In genomic region chr6:49096421-49096820, GRCm38 (mm10) we compare ENCODE assay signal across 8 mouse cellular contexts. TPM values are rescaled to one million over a fixed set of nuclear protein-coding genes. Genes with fewer than 3 reads are reported as not detected.
DNase-seq lines count a peak whose midpoint lies in the region; ATAC-seq and TF ChIP-seq lines count a peak whose summit lies in the region.

No protein-coding gene starts in this region.

- no peak overlapping the region for H3K9ac ChIP-seq in stomach, embryonic 14.5 days (replicated peaks; ENCODE audit: low read depth, low read length)

- H3K4me1 ChIP-seq in stomach, embryonic 14.5 days (ENCODE audit: control insufficient read depth, insufficient read depth, low read length) = peaks cover 15% of the 10 kb centered on the region

- no peak overlapping the region for H3K4me2 ChIP-seq in stomach, embryonic 14.5 days (replicated peaks; ENCODE audit: low read depth, low read length)

- H3K36me3 ChIP-seq in stomach, embryonic 14.5 days (ENCODE audit: control insufficient read depth, insufficient read depth, low read length) = peaks cover 46% of the 10 kb centered on the region

- 81% methylated on average over 7 of the region's 7 CpGs for WGBS in stomach, embryonic 14.5 days

- no peaks in the 10 kb centered on the region for H3K9me3 ChIP-seq in stomach, embryonic 14.5 days (ENCODE audit: control insufficient read depth, low read depth, low read length)

- H3K4me3 ChIP-seq in layer of hippocampus, adult 2 months = no peak overlapping the region
- no peak overlapping the region for H3K4me3 ChIP-seq in stomach, embryonic 14.5 days (ENCODE audit: low read depth, low read length)

- H3K27me3 ChIP-seq in stomach, embryonic 14.5 days (ENCODE audit: control insufficient read depth, insufficient read depth, low read length) = no peaks in the 10 kb centered on the region

- no peak for ATAC-seq in stomach, embryonic 14.5 days (ENCODE audit: insufficient number of reproducible peaks, insufficient read depth, low FRiP score, low read depth)

- DNase-seq in cerebellum, adult 18-20 months = peak; percentile 32 to 51
- DNase-seq in cerebellum, adult 11 months = no peak
- peak; percentile 23 to 48 for DNase-seq in right cerebral cortex, adult 2 months (ENCODE audit: low spot score in 2 of 2)
- no peak for DNase-seq in right cerebral cortex, postnatal 14 days
- DNase-seq in heart, adult 9 months (ENCODE audit: low spot score in 2 of 2) = peak; percentile 68 to 74
- DNase-seq in layer of hippocampus, adult 2 months (ENCODE audit: low spot score in 2 of 2) = peak; percentile 23 to 32
- DNase-seq in retina, postnatal 1 day = no peak

- TF ChIP-seq CTCF in layer of hippocampus, adult 2 months (conservative IDR thresholded peaks at IDR 0.05) = no peak

- peak overlapping the region; percentile 79 for H3K27ac ChIP-seq in layer of hippocampus, adult 2 months
- peak overlapping the region; percentile 61; the same call in 1 of the 2 replicates for H3K27ac ChIP-seq in stomach, embryonic 14.5 days (ENCODE audit: low read length)

RNA-seq across cellular contexts. Expression of gene Malsu1, which starts 22.8 kb away (rescaled TPM):
- 10 to 100 TPM; 25.4 to 27.8 TPM for total RNA-seq in layer of hippocampus, adult 2 months (2021)
- 73.1 and 75.8 TPM in 2 replicates for polyA plus RNA-seq in stomach, embryonic 14.5 days (2014; fragmentation: Nextera tagmentation; extraction: Ambion mirVana)

Comparison
In these comparisons a context has a peak if more than half of its experiments do, and no peak if none do; other contexts are left out.
1. DNase-seq: peak in cerebellum, adult 18-20 months (2 of 2), right cerebral cortex, adult 2 months (2 of 2), heart, adult 9 months (2 of 2) and layer of hippocampus, adult 2 months (2 of 2); none in cerebellum, adult 11 months (single experiment), right cerebral cortex, postnatal 14 days (single experiment) and retina, postnatal 1 day (single experiment).